Mouse (Mus musculus) C2C12 (cell line): Measurements from ENCODE around the gene Wdr24.

Experiments
- CEBPB ChIP-seq: IDR thresholded peaks from one replicate; pipeline ENCODE4 v1.6.1; 2011; ENCODE audit warnings: low read depth, mild to moderate bottlenecking, control low read depth, moderate library complexity
- CTCF ChIP-seq: IDR thresholded peaks from one replicate; pipeline ENCODE4 v1.5.1; 2011; ENCODE audit not compliant: control insufficient read depth, insufficient read depth, insufficient read length
- MAX ChIP-seq: IDR thresholded peaks from one replicate; pipeline ENCODE4 v1.6.1; 2011; ENCODE audit warnings: mild to moderate bottlenecking, control low read depth
- USF1 ChIP-seq: IDR thresholded peaks from one replicate; pipeline ENCODE4 v1.6.1; 2011; ENCODE audit warnings: low read depth, mild to moderate bottlenecking, control low read depth, moderate library complexity

DNA sequence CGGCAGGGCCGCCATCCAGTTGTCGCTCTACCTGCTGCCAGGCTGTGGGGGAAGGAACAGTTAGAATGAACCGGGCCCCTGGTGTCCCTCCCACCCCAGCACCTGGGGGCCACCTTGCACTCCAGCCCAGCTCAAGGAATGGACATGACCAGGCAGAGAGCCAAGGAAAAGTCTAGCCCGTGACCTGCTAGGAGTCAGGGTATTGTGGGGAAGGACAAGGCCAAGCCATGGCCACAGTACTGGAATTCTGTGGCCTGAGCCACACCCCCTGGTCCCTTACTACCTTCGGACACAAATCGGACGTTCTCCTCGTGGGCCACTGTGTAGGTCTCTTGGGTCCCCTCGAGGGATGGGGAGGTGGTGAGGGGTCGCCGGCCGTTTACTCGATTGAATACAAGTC, 40.9 kb downstream of the Wdr24 start:
- no peak for TF ChIP-seq CTCF
- no peak for TF ChIP-seq USF1
- no peak for TF ChIP-seq CEBPB
- TF ChIP-seq MAX: no peak
